Mouse (Mus musculus) liver, embryonic 11.5 days (tissue): ENCODE measurements around the gene Fam118b. TPM values are rescaled to one million over a fixed set of nuclear protein-coding genes. Genes with fewer than 3 reads are reported as not detected.

ENCODE experiments used
- ATAC-seq: fragments of 200-750 bp; cut with Nextera tagmentation; replicated peaks from 2 replicates; pipeline ENCODE4 v1.8.0; 2017; ENCODE audit warnings: moderate number of reproducible peaks, mild to moderate bottlenecking, moderate TSS enrichment, moderate library complexity; ENCODE audit not compliant: low FRiP score
- DNase-seq: peaks from one replicate; pipeline ENCODE4 v3.0.0-alpha.2; 2017; ENCODE audit warnings: low spot score
- H3K27ac ChIP-seq: fragments of 300-500 bp; sonication (generic); 2 replicates; pipeline ENCODE4 v1.5.1; 2014; ENCODE audit warnings: mild to moderate bottlenecking, low read depth, low read length, control low read depth
- H3K27me3 ChIP-seq: fragments of 300-500 bp; sonication (generic); replicated peaks from 2 replicates; pipeline ENCODE4 v1.6.1; 2014; ENCODE audit warnings: low read length, mixed read lengths; ENCODE audit not compliant: control insufficient read depth, insufficient read depth
- H3K36me3 ChIP-seq: fragments of 300-500 bp; sonication (generic); 2 replicates; pipeline ENCODE4 v1.6.1; 2014; ENCODE audit warnings: mild to moderate bottlenecking, low read length, moderate library complexity, mixed read lengths; ENCODE audit not compliant: control insufficient read depth, insufficient read depth
- H3K4me1 ChIP-seq: fragments of 300-500 bp; sonication (generic); replicated peaks from 2 replicates; pipeline ENCODE4 v1.6.1; 2014; ENCODE audit warnings: low read length, mixed read lengths; ENCODE audit not compliant: control insufficient read depth, insufficient read depth
- H3K4me2 ChIP-seq: fragments of 300-500 bp; sonication (generic); 2 replicates; pipeline ENCODE4 v1.6.1; 2014; ENCODE audit warnings: mild to moderate bottlenecking, control low read depth, moderate library complexity
- H3K4me3 ChIP-seq: fragments of 300-500 bp; sonication (generic); 2 replicates; pipeline ENCODE4 v1.5.1; 2014; ENCODE audit warnings: low read depth, low read length, control low read depth
- H3K9ac ChIP-seq: fragments of 300-500 bp; sonication (generic); 2 replicates; pipeline ENCODE4 v1.6.1; 2014; ENCODE audit warnings: low read depth, low read length, control low read depth
- H3K9me3 ChIP-seq: fragments of 300-500 bp; sonication (generic); 2 replicates; pipeline ENCODE4 v1.6.1; 2016; ENCODE audit warnings: low read length, inconsistent platforms, mixed read lengths; ENCODE audit not compliant: control insufficient read depth
- WGBS: fragments of 180-500 bp; shearing (Covaris S2); extraction: QIAGEN DNeasy Blood & Tissue Kit; methylation state at CpG from one replicate; pipeline ENCODE4 v1.1.7; 2014; 5-methylcytosine and 5-hydroxymethylcytosine counted together
- polyA plus RNA-seq: library from polyadenylated mRNA; unstranded; fragments of >200 nt; fragmentation: Nextera tagmentation; extraction: Ambion mirVana; gene quantifications from 2 replicates; pipeline ENCODE4 v1.2.1, GENCODE M21; 2014

Fam118b gene
- polyA plus RNA-seq, 1 experiment from 2014 or later = 31.3 TPM

GRCm38 (mm10) chr9:35249476-35249875, 18.1 kb downstream of the Fam118b start:
- Histone ChIP-seq H3K27me3 (no peaks in the 10 kb centered on the region), H3K9me3 (no peaks in the 10 kb centered on the region), H3K9ac (no peak overlapping the region), H3K4me3 (no peak overlapping the region), H3K36me3 (no peaks in the 10 kb centered on the region), H3K4me2 (no peak overlapping the region), H3K27ac (no peak overlapping the region), H3K4me1 (0 out of 2 replicates have a peak, but pooled peaks cover 2% of the 10 kb centered on the region)
- ATAC-seq (no peak), DNase-seq (no peak)

DNA sequence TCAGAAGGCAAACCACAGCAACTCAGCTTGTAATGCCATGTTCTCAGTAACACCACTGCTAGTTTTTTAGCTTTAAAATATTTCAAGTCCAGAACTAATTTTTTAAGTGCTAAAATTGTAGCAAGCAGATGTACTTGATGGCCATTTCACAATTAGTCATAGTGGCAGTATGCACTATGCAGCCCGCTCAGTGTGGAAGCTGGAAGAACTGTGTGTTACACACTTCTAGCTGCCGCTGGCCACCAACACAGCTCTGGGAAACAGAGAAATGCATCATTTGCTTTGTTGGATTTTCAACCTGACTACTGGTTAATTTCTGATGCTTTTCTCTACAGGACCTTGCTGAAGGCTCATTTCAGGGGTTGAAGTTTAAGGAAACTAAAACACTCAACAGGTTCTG, 20.2 kb downstream of the Fam118b start:
- H3K4me3 ChIP-seq = no peak overlapping the region
- H3K27ac ChIP-seq = no peak overlapping the region
- no peaks in the 10 kb centered on the region for H3K36me3 ChIP-seq
- WGBS = 95% methylated on average over 2 of the region's 2 CpGs
- ATAC-seq (no peak), DNase-seq (no peak)
- H3K27me3 ChIP-seq = no peaks in the 10 kb centered on the region
- H3K4me1 ChIP-seq = 0 out of 2 replicates have a peak, but pooled peaks cover 2% of the 10 kb centered on the region
- H3K4me2 ChIP-seq = no peak overlapping the region
- H3K9me3 ChIP-seq = no peaks in the 10 kb centered on the region
- H3K9ac ChIP-seq = no peak overlapping the region

DNA sequence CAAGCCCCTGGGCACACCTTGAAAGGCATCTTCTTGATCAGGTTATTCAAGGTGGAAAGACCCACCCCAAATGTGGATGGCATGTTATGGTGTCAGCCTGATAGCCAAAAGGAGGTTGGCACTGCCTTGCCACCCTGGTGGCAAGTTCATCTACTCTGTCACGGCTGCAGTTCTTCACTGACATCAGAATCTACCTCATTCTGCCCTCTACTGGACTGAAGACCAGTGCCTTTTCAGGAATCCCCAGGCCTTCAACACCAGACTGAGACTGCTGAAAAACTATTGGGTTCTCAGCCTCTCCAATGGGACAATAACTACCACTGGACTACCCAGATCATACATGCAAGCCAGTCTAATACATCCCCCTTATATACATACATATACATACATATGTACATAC, 27.9 kb downstream of the Fam118b start:
- DNase-seq = no peak
- no peak overlapping the region for H3K4me2 ChIP-seq
- H3K27me3 ChIP-seq = no peaks in the 10 kb centered on the region
- H3K4me1 ChIP-seq = no peaks in the 10 kb centered on the region
- H3K27ac ChIP-seq = no peak overlapping the region
- no peaks in the 10 kb centered on the region for H3K9me3 ChIP-seq
- ATAC-seq = no peak
- no peaks in the 10 kb centered on the region for H3K36me3 ChIP-seq
- no peak overlapping the region for H3K9ac ChIP-seq
- 71% methylated on average over 1 of the region's 1 CpGs for WGBS
- H3K4me3 ChIP-seq = no peak overlapping the region

GRCm38 (mm10) chr9:35238915-35239571, 28.6 kb downstream of the Fam118b start:
- Histone ChIP-seq H3K4me2 (no peak overlapping the region), H3K9me3 (no peaks in the 10 kb centered on the region), H3K27ac (no peak overlapping the region), H3K36me3 (no peaks in the 10 kb centered on the region), H3K4me1 (no peaks in the 10 kb centered on the region), H3K27me3 (no peaks in the 10 kb centered on the region), H3K4me3 (no peak overlapping the region), H3K9ac (no peak overlapping the region)
- ATAC-seq (no peak), DNase-seq (no peak)
- 67% methylated on average over 6 of the region's 6 CpGs for WGBS

- Histone ChIP-seq H3K4me3 (no peak overlapping the region), H3K9me3 (no peaks in the 10 kb centered on the region), H3K27ac (no peak overlapping the region), H3K4me1 (no peaks in the 10 kb centered on the region), H3K36me3 (no peaks in the 10 kb centered on the region), H3K4me2 (no peak overlapping the region), H3K9ac (no peak overlapping the region), H3K27me3 (no peaks in the 10 kb centered on the region)
- no peak for ATAC-seq
- 91% methylated on average over 1 of the region's 1 CpGs for WGBS
- DNase-seq = no peak
Observed at GRCm38 (mm10) chr9:35238371-35238770, 29.2 kb downstream of the Fam118b start.

DNA sequence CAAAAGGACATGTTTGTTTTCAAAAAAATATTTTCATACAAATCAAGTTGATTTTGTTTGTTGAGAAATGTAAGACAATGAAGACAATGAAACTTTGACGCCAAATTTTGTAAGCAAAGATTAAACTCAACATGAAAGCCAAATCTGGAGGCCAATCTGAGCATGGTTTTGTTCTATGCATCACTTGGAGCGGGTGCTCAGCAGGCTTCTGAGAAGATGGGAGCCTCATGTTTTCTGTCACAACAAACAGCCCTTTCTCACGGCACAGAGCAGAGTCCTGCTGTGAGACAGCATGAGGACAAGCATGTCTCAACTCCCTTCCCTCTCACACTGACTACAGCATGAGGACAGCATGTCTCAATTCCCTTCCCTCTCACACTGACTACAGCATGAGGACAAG, 31.6 kb downstream of the Fam118b start:
- H3K4me1 ChIP-seq = no peaks in the 10 kb centered on the region
- no peaks in the 10 kb centered on the region for H3K9me3 ChIP-seq
- no peaks in the 10 kb centered on the region for H3K27me3 ChIP-seq
- WGBS = 69% methylated on average over 3 of the region's 3 CpGs
- H3K27ac ChIP-seq = no peak overlapping the region
- H3K36me3 ChIP-seq = no peaks in the 10 kb centered on the region
- no peak overlapping the region for H3K4me2 ChIP-seq
- H3K9ac ChIP-seq = no peak overlapping the region
- ATAC-seq (no peak), DNase-seq (no peak)
- H3K4me3 ChIP-seq = no peak overlapping the region

DNA sequence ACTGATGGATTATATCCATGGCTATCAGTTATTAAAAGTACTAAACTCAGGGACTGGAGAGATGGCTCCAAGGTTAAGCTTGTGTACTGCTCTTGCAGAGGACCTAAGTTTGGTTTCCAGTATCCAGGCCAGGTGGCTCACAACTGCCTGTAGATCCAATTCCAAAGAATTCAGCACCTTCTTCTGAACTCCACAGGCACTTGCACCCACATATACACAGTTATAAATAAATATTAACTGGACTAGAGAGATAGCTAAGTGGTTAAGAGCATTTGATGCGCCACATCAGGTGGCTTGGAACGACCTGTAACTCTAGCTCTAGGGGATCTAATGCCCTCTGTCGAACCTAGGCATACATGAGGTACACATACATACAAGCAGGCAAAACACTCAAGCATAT, 38.9 kb downstream of the Fam118b start:
- Histone ChIP-seq H3K4me2 (no peak overlapping the region), H3K27ac (no peak overlapping the region), H3K4me1 (no peaks in the 10 kb centered on the region), H3K36me3 (no peaks in the 10 kb centered on the region), H3K27me3 (no peaks in the 10 kb centered on the region), H3K9ac (no peak overlapping the region), H3K4me3 (no peak overlapping the region), H3K9me3 (no peaks in the 10 kb centered on the region)
- ATAC-seq (no peak), DNase-seq (no peak)
- WGBS = 87% methylated on average over 3 of the region's 3 CpGs

DNA sequence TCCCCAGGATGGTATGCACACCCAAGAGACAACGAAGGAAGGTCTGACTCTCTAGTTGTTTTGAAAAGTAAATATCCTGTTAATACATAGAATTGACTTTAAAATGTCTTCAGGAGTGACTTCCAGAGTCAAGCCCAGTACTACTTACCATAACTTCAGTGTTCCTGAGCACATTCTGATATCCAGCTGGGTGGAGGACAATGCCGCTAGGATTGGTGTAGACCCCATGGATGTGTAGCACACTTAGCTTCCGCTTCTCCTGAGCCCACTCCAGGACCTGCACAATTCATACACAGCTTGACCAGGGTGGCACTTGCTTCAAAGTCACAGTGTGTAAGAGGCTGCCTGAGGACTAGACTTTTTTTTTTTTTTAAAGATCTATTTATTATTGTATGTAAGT, 44.1 kb downstream of the Fam118b start:
- no peaks in the 10 kb centered on the region for H3K4me1 ChIP-seq
- H3K4me2 ChIP-seq = no peak overlapping the region
- DNase-seq (no peak), ATAC-seq (no peak)
- no peak overlapping the region for H3K9ac ChIP-seq
- 97% methylated on average over 3 of the region's 3 CpGs for WGBS
- no peaks in the 10 kb centered on the region for H3K9me3 ChIP-seq
- H3K4me3 ChIP-seq = no peak overlapping the region
- no peak overlapping the region for H3K27ac ChIP-seq
- no peaks in the 10 kb centered on the region for H3K27me3 ChIP-seq
- H3K36me3 ChIP-seq = no peaks in the 10 kb centered on the region; the same call in 1 of the 2 replicates

- ATAC-seq = no peak
- Histone ChIP-seq H3K36me3 (peaks cover 25% of the 10 kb centered on the region), H3K4me1 (no peaks in the 10 kb centered on the region), H3K27me3 (no peaks in the 10 kb centered on the region), H3K4me2 (no peak overlapping the region), H3K9me3 (no peaks in the 10 kb centered on the region), H3K27ac (no peak overlapping the region), H3K4me3 (no peak overlapping the region), H3K9ac (no peak overlapping the region)
- 61% methylated on average over 1 of the region's 1 CpGs for WGBS
- no peak for DNase-seq
Observed at GRCm38 (mm10) chr9:35217963-35218362, 49.6 kb downstream of the Fam118b start.
